Mouse (Mus musculus) spleen, adult 2 months (tissue): ENCODE data around the gene Klri2.

Experiments
- CTCF ChIP-seq: fragments of 200-500 bp; IDR thresholded peaks from 2 replicates; pipeline ENCODE4 v1.5.1; 2011; ENCODE audit warnings: mild to moderate bottlenecking, inconsistent platforms; ENCODE audit not compliant: insufficient read depth, insufficient read length, insufficient replicate concordance; ENCODE audit errors: extremely low read depth
- POLR2A ChIP-seq: fragments of 200-500 bp; IDR thresholded peaks from 2 replicates; pipeline ENCODE4 v1.6.1; 2011; ENCODE audit warnings: low read depth, low read length, inconsistent platforms

DNA sequence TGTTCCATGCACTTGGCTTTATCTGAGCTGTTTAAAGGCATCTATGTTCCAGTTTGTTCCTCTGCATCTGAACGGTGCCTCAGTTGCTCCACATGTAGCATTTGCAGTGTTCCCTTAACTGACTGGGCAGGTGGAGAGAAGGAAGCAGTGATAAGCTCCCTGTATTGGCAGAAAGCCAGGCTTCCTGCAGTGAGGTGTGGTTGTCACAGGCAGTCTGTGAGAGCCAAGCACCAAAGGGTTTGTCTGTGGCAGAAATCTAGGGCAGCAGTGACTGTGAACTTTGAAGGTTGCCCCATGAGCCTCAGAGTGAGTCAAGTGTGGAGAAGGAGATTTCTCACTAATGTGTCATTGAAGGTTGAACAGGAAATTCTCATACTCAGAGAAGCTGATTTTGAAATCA, 59.9 kb downstream of the Klri2 start:
- TF ChIP-seq CTCF (no peak), POLR2A (no peak)
